Mouse (Mus musculus) 3134 (cell line): ENCODE measurements around the gene Agl.

Experiments
- DNase-seq: peaks from one replicate; pipeline ENCODE4 v3.0.0-alpha.2; 2011; ENCODE audit warnings: low spot score; ENCODE audit not compliant: insufficient read length; ENCODE audit errors: extremely low read depth

Gene Agl

GRCm38 (mm10) chr3:116807811-116808506 is at the start of gene Agl:
Agl (minus strand) TSS chr3:116808166.
- peak; percentile 97 for DNase-seq

- no peak for DNase-seq
Measured at GRCm38 (mm10) chr3:116857611-116858010, 49.6 kb upstream of the Agl start.

GRCm38 (mm10) chr3:116852421-116852820 is 44.5 kb upstream of the Agl start:
- no peak for DNase-seq

- no peak for DNase-seq
Measured at GRCm38 (mm10) chr3:116850376-116850775, 42.4 kb upstream of the Agl start.

- no peak for DNase-seq
Measured at GRCm38 (mm10) chr3:116848936-116849335, 41.0 kb upstream of the Agl start.

GRCm38 (mm10) chr3:116848099-116848498 is 40.1 kb upstream of the Agl start:
- DNase-seq: peak; percentile 74

- DNase-seq: no peak
Measured at GRCm38 (mm10) chr3:116846084-116846483, 38.1 kb upstream of the Agl start.

- DNase-seq: no peak
Measured at GRCm38 (mm10) chr3:116844880-116845579, 37.1 kb upstream of the Agl start.

- no peak for DNase-seq
Measured at GRCm38 (mm10) chr3:116841311-116841710, 33.3 kb upstream of the Agl start.

GRCm38 (mm10) chr3:116836681-116837475 is 28.9 kb upstream of the Agl start:
- DNase-seq: no peak

GRCm38 (mm10) chr3:116835770-116836680 is 28.1 kb upstream of the Agl start:
- peak; percentile 58 for DNase-seq

- DNase-seq: no peak
Measured at GRCm38 (mm10) chr3:116835350-116835749, 27.4 kb upstream of the Agl start.

GRCm38 (mm10) chr3:116834241-116834640 is 26.3 kb upstream of the Agl start:
- no peak for DNase-seq

- no peak for DNase-seq
Measured at GRCm38 (mm10) chr3:116833491-116833890, 25.5 kb upstream of the Agl start.

GRCm38 (mm10) chr3:116832526-116833310 is 24.8 kb upstream of the Agl start:
- DNase-seq: no peak

- no peak for DNase-seq
Measured at GRCm38 (mm10) chr3:116831324-116831723, 23.4 kb upstream of the Agl start.

GRCm38 (mm10) chr3:116829274-116829920 is 21.4 kb upstream of the Agl start:
- DNase-seq: no peak

- no peak for DNase-seq
Measured at GRCm38 (mm10) chr3:116826471-116827215, 18.7 kb upstream of the Agl start.
